Mouse (Mus musculus) ES-Bruce4 (cell line): Measurements from ENCODE around the gene Dsp.

Source experiments
- CTCF ChIP-seq: IDR thresholded peaks from one replicate; pipeline ENCODE4 v1.8.1; 2011; ENCODE audit warnings: low read depth, low read length
- POLR2A ChIP-seq: IDR thresholded peaks from one replicate; pipeline ENCODE4 v1.8.1; 2011; ENCODE audit warnings: low read length; ENCODE audit not compliant: insufficient read depth

DNA sequence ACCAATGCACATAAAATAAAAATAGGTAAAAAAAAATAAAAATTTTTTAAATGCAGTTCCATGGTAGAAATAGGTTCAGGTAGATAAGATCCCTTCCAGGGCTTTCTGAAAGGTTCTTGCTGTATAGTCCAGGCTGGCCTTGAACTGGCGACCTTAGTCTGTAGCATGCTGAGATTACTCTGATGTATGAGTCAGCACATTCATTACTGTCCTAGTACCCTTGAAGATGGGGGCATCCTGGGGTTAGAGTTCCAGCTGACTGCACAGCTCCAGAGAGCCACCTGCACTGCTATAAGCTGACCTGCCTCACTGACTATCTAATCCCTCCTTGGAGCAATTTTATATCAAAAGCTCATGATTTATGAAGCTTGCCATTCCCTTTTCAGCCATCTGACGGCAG, 21.6 kb upstream of the Dsp start:
- TF ChIP-seq CTCF (no peak), POLR2A (no peak)
